Mouse (Mus musculus): ENCODE data around the gene Hoxc10.

Gene Hoxc10

DNA sequence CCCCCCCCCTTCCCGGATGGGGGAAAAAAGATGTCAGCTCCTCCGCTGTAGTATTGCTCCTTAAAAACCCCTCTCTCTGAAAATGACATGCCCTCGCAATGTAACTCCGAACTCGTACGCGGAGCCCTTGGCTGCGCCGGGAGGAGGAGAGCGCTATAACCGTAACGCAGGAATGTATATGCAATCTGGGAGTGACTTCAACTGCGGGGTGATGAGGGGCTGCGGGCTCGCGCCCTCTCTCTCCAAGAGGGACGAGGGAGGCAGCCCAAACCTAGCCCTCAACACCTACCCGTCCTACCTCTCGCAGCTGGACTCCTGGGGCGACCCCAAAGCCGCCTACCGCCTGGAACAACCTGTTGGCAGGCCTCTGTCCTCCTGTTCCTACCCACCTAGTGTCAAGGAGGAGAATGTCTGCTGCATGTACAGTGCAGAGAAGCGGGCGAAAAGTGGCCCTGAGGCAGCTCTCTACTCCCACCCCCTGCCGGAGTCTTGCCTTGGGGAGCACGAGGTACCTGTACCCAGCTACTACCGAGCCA is at the start of gene Hoxc10:
Gene Hoxc10 (plus strand): TSS at position 21 of the 536 bp plus-strand sequence.
- DNase-seq, result no peak

- DNase-seq, result no peak
Measured at GRCm38 (mm10) chr15:102917972-102918572, 48.5 kb upstream of the Hoxc10 start.

GRCm38 (mm10) chr15:102918611-102919265 is 47.9 kb upstream of the Hoxc10 start:
- DNase-seq, result no peak

- DNase-seq, result no peak
Measured at GRCm38 (mm10) chr15:102919336-102920180, 47.0 kb upstream of the Hoxc10 start.

DNA sequence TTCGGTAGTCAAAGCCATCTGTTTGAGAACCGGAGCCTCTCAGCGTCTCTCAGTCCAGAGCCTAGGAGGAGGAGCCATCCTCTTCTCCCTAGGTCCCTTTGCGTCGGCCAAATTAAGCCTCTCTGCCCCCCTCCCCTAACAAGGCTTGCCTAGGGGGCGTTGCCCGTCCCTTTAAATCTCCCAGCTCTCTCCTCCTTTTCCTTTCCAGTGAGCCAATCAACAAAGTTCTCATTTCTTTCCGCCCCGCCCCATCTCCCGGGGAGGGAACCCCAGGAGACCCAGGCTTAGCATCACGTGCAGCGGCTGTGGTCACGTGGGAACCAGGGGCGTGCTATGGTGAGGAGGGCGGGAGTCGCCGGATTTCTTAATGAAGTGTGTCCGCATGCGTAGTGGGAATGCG is 46.0 kb upstream of the Hoxc10 start:
- DNase-seq, result no peak

- DNase-seq, result no peak
Measured at GRCm38 (mm10) chr15:102921053-102922011, 45.3 kb upstream of the Hoxc10 start, which contains the start of gene Hoxc13. Gene Hoxc13 (plus strand): TSS chr15:102921103.

GRCm38 (mm10) chr15:102922012-102922362 is 44.6 kb upstream of the Hoxc10 start:
- no peak for DNase-seq

- DNase-seq, result no peak
Measured at GRCm38 (mm10) chr15:102922636-102923500, 43.7 kb upstream of the Hoxc10 start.

DNA sequence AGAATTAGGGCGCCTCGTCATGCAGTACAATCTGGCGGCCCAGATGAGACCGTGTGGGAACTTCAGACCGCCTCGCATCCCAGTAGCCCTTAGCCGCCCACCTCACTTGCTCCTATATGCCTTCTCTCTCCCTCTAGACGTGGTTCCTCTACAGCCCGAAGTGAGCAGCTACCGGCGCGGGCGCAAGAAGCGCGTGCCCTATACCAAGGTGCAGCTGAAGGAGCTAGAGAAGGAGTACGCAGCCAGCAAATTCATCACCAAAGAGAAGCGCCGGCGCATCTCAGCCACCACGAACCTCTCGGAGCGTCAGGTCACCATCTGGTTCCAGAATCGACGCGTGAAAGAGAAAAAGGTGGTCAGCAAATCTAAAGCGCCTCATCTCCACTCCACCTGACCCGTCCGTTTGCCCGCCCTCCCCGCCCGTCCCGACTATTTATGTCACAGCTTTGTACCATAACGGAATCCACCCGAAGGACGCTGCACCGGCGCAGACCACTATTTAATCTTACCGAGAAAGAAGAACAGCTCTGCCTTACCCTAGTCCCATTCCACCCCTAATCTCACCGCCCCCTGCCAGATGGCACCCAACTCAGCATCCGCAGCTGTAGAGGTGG is 39.5 kb upstream of the Hoxc10 start:
- no peak for DNase-seq

DNA sequence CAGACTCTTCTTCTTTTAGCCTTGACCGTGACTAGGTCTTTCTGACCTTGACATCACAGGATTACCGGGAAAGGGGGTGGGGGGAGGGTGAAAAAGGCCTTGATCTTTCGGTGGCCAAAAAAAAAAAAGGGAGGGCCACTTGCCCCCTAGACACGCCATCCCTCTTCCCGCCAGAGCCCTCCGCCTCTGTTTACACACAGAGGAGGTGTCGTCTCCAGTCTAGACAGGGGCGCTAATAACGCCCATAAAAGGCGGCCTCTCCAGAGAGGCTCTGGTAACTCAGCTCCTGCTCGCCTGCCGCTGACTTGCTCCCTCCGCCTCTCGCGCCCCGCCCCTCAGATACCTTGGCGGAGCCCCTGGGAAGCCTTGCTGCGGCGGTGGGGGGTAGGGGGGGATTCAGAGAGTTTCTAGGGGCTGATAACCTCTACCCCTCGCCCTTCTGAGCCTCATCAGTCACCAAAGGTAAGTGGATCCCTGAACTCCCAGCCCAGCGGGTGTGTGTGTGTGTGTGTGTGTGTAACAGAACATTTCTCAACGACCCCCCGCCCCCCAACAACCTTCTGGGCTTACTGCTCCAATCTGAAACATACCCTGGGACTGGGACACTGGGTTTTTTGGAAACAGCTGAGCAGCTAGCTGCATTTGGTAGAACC is 34.8 kb upstream of the Hoxc10 start:
- DNase-seq, result no peak

- DNase-seq, result no peak
Measured at GRCm38 (mm10) chr15:102934438-102934837, 32.2 kb upstream of the Hoxc10 start.

- no peak for DNase-seq
Measured at GRCm38 (mm10) chr15:102934897-102935296, 31.7 kb upstream of the Hoxc10 start.

GRCm38 (mm10) chr15:102936279-102936972 is 30.2 kb upstream of the Hoxc10 start, which contains the start of gene Hoxc12:
Gene Hoxc12 (plus strand): TSS chr15:102936757.
- no peak for DNase-seq

GRCm38 (mm10) chr15:102937036-102937666 is 29.4 kb upstream of the Hoxc10 start:
- DNase-seq, result no peak

- DNase-seq, result no peak
Measured at GRCm38 (mm10) chr15:102939256-102940155, 27.1 kb upstream of the Hoxc10 start.

DNA sequence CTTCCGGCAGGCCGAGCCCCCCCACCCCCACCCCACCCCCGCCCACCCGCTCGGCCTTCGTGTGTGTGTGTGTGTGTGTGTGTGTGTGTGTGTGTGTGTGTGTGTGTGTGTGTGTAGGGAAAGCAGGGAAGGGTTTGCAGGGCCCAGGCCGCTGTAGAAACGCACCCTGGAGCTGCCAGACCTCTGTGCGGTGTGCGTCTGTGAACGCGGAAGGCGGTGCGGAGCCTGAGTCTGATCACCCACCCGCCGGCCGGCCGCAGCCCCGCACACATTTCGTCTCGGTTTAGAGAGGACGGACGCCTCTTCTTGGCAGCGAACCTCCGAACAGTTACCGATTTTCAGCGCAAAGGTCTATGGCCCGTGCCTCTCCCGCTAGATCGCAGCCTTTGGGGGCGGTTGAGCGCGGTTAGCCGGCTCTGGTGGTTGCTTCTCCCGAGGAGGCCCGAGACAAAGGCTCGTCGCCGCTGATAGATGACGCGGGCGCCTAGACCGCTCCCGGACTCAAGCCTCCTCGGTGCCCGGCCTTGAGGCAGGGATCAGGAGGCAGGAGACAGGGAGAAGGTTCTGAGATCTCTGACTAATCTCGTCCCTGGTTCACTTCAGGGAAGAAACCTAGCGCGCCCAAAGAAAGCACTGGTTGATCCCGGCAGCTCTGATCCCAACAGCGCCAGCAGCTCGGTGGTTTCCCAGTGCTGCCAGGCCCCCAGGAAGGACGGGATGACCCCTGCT is 23.7 kb upstream of the Hoxc10 start:
- DNase-seq, result no peak

- no peak for DNase-seq
Measured at GRCm38 (mm10) chr15:102943468-102943813, 23.2 kb upstream of the Hoxc10 start.
